Mouse (Mus musculus): ENCODE results near the gene Ctdsp2. TPM values are rescaled to one million over a fixed set of nuclear protein-coding genes. Genes with fewer than 3 reads are reported as not detected.

The Ctdsp2 gene
- total RNA-seq, 2 experiments from 2014 or later = 244 to 246 TPM

DNA sequence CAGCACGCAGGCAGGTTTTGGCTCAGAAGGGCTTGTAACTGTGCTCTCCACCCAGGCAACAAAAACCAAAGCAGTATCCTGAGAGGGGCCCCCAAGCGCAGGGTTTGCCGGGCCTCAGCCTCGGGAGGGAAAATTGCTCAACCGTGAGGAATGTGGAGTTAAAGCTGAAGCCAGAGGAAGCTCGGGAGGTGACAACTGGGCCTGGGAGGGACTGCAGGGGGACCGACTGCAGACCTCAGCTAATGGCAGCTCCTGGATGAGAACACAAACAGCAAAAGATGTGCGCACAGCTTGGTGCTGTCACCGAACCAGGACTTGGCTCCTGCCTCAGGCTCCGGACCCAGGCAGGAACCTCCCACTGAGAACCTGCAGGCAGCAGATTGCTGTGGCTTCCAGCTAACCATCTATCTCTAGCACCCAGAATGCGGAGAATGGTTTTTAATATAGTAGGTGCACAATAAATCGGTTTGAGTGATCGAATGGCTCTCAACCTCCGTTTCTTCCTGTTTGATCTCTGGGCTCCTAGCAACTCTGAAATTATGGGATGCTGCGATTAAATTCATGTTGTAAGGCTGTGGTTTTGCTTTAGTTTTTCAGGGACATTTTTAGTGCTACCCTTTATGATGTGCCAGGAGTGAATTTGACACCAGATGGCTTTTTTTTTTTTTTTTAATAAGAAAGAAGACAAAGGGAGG, 16.1 kb upstream of the Ctdsp2 start:
- DNase-seq (ENCODE audit: low spot score in 2 of 2) = peak in 1 of 2 experiments; percentile 42

DNA sequence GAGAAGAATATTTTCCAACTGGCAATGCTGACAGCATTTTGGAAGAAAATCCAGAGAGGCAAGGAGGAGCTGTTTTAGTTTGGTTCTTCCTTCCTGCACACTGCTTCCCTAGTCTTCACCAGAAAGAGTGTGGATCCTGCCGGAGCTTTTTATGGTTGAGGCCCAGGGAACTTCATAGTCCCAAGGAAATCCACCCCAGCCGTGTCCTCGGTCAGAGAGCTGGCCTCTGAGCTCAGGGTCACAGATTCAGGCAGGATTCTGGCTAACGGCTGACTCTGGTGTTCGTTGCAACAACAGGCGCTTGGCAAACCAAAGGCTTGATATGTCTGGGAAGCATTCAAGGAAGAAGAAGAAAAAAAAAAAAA, 15.6 kb upstream of the Ctdsp2 start:
- DNase-seq (ENCODE audit: low spot score in 2 of 2) = no peak

DNA sequence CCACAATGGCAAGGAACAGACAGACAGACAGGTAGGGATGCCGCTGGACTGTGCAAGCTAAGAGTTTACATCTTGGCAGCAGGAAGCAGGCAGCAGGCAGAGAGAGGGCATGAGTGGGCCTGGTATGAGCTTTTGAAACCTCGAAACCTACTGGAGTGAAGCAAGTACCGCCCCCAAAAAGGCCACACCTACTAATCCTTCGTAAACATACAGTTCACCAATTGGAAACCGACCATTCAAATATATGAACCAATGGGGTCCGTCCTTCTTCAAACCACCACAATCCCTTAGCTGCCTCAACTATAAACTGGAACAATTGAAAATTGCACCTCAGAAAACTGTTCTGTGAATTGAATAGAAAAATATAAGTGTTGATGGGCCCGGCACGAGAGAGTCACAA, 14.7 kb upstream of the Ctdsp2 start:
- no peak for DNase-seq (ENCODE audit: low spot score in 2 of 2)

DNA sequence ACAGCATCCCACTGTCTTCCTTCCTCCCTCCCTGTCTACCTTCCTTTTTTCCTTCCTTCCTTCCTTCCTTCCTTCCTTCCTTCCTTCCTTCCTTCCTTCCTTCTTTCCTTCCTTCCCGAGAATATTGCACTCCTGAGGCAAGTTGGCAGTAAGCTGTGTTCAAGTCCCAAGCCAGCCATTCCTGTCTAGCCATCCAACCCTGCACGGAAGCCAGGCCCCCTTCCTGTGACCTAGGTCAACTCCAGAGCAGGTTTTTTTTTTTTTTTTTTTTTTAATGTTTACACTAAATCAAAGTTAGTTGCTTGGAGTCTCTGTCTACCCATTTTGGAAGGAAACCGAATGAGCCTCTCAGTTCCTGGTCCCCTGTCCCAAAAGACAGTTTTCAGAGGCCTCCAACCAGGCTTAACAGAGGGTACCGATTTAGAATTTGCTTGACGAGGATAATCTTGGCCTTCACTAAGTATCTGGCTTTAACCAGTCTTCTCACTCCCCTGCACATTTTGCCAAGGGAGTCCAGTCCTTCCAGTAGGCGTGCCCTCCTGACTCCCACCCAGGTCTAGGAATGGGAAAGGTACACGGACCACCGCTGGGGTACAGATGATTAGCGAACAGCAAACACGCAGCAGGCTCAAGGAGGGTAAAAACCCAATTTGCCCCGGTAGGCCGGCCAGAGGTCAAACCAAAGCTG, 7.0 kb upstream of the Ctdsp2 start:
- no peak for DNase-seq (ENCODE audit: low spot score in 2 of 2)

DNA sequence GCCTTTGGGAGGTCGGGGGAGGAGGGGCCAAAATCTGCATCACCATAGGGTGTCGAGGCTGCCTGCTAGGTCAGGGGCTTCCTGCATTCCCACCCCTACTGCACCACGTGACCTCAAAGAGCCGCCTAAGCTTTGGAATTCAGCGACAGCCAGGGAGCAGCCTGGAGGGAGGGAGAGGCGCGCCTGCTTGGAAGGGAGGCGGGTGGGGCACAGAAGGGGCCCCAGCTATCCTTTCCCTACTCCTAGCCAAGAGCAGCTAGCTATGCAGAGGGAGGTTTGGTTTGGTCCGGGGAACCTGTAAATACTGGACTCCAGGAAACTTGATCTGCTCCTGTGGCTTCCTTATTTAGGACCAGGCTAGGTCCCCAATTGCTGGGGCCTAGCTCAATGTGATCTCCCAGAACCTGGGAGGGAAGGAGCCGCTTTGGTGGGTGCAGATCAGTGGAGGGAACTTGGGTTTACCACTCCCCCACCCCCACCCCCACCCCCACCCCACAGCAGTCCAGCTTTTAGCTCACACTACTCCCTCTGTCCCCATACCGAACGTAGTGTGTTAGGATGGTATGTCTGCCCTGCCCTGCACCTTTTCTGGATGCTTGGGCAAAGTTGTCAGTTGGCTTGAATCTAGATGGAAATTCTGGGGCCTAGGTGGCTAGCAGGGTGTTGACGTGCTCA, 6.3 kb upstream of the Ctdsp2 start:
- DNase-seq (ENCODE audit: low spot score in 2 of 2) = no peak

DNA sequence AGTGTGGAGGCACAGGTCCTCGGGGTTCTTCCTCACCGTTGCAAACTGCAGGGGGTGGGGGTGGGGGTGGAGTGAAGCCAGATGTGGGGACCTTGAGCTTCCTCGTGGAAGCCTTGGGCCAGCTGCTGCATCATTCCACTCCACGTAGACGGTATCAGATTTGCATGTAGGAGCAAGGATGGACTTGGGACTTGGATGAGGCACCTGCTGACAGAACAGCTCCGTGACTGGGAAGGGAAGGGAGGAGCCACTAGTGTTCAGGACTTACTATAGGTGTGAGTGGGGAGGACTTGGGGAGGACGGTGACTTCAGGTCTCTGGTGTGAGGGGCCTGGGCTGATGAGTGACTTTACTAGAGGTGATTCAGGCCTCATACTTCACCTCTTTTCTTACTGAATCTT, 5.5 kb upstream of the Ctdsp2 start:
- DNase-seq (ENCODE audit: low spot score in 2 of 2) = no peak

DNA sequence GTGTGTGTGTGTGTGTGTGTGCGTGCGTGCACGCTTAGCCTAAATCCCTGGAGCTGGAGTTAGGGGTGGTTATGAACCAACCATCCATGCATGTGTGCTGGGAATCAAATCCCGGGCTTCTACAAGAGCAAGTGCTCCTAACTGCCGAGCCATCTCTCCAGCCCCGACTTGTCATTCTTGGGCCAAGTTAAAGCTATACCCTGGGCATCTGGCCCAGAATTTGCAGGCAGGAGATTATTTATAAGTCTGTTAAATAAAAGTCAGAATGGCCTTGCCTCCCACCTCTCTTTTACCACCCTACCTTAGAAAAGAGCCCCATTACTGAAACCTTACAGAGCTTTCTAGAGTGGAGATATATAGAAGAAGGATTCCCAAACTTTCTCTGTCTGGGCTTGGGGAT, 2.8 kb upstream of the Ctdsp2 start:
- no peak for DNase-seq (ENCODE audit: low spot score in 2 of 2)

DNA sequence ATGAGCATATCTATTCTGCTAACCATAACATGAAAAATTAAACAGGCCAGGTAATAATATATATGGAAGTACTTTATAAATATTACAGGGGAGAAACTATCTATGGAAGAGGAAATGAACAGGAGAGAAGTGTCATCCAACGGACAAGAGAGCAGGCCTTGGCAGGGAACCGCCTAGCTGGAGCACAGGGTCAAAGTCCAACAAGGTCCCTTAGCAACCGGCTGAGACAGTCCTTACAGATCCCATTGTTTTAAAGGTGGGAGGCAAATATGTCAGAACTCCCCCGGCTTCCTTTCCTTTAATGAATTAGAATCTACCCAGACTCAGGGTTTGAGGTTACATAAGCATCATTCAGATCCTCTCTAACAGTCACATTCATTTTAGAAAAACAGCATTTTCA, 1.4 kb upstream of the Ctdsp2 start:
- DNase-seq (ENCODE audit: low spot score in 2 of 2) = no peak

DNA sequence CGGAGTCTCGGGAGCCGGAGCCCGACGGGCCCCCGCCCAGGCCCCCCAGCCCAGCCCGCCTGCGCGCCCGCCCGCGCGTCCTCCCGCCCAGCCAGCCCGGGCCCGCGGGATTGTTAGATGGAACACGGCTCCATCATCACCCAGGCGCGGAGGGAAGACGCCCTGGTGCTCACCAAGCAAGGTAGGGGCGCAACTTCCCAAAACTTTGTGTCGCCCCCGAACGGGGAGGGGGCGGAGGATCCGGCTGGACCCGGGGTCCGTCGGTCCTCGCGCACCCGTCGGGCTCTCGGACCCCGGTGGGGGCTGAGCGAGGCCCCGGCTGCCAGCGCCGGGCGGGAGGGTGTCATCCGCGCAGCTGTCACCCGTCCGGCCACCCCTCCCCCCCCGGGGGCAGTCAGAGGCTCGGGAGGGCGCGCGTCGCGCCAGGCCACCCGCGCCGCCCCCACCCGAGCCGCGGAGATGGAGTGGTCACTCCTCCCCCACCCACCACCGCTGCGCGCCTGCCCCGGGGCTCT, 661 bp downstream of the Ctdsp2 start:
- peak; percentile 29 to 50 for DNase-seq (ENCODE audit: low spot score in 2 of 2)

DNA sequence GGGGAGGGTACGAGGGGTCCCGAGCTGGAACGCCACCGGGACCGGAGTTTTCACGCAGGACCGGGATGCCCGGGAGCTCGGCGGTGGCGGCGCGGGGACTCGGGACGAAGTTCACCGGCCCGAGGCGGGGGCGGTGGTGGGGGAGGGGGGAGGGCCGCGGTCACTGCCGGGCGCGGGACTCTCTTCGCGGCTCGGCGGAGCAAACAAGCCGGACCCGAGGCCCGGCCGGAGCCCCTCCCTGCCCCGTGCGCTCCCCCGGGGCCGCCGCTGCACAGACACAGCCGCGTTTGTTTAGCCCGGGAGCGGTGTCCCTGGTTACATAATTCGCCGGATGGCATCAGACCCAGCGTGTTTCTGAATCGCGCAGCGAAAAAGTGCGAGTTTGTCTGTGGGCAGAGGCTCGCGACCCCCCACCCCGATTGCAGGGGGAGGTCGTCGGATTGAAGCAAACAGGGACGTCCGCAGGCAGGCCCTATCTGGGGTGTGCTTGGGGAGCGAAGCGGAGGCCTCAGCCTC, 1.2 kb downstream of the Ctdsp2 start:
- DNase-seq (ENCODE audit: low spot score in 2 of 2) = no peak

DNA sequence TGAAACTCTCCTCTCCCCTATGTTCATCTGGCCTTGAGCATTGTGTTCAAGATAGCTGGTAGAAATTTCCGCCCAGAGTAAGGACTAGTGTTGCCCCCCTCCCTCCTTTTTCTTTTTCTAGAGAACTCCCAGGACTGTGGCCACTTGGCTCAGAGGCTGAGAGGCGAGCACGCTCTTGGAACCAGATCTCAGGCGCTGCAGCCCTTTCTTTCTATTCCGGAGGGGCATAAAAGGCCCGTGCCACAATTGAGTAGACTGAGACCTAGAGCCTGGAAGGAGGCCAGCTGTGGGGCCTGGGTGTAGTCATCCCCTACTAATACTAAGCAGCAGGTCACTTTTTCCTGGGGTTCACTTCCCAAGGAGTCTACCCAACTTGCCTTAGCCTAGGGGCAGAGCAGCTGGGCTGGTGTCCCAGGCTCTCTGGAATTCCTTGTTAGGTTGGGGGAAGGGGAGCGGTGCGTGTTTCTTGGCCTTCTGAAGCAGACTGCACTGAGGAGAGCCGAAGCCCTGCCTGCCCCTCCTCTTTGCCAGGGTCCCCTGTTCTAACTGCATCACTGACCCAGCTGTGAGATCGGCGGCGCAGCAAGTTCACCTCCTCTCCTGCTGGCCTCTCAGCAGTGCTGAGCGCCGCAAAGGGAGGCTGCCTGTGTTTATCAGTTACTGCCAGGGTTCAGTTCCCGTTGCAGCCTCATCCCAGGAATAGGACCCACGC, 1.9 kb downstream of the Ctdsp2 start:
- DNase-seq (ENCODE audit: low spot score in 2 of 2) = no peak

DNA sequence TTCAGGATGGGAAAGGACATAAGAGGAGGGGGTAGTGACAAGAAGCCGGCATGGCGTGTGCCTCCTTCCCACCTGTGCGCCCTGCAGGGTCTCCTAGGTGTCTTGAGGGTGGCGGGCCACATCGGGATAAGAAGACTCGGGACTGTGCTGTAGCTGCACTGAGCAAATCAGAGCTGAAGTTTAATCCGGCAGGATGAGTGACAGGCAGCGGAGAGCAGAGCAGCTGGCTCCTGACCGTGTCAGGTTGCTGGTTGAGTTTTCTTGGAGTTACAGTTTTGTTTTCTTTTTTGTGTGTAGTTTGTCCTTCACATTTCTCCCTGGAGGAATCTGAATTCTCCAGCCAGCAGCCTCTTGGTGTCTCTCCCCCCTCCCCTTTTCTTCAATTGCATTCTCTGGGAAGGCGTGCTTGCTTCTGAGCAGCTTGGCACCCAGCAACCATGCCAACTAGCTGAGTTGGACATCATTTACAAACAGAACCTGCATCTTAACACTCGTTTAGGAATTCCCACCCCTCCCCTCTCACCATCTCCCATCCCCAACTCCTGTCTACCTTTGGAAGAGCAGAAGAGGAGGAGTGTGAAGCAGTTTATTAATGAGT, 2.5 kb downstream of the Ctdsp2 start:
- no peak for DNase-seq (ENCODE audit: low spot score in 2 of 2)

DNA sequence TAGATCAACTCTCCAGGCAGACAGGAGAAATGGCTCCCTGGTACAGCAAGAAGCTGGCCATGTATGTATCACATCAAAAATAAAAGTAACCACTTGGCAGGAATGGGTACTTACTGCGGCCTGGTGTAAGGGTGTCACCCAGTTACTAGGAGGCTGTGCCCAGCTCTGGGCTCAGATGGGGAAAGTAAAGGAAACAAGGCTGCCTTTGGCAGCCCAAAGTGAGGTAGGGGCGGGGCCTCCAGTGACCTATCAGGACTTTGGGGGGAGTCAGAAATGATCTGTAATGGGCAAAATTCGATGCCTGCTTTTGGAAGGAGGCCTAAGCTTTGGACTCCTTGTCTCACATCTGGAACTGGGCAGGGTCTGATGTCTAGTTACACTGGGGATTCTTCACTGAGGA, 3.2 kb downstream of the Ctdsp2 start:
- DNase-seq (ENCODE audit: low spot score in 2 of 2) = no peak

DNA sequence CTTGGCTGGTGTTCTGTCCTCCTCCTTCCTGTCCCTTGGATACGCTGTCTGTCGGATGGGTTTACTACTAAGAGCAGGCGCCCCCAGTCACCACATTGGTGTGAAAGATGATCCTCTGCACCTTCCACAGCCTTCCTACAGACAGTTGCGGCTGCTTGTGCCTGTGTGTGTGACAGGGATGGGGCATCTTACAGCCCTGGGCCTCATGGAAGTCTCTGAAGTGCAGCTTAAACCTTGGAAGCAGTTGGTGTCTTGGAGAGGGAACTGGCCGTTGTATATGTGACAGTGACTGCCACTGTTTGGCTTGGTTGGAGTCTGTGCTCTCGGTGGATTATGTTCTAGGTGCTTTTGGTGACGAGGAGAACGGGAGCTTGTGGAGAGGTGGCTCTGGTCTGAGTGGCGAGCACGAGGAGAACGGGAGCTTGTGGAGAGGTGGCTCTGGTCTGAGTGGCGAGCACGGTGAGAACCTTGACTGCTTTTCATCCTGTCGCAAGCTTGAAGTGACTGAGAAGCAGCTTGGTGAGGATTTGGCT, 4.7 kb downstream of the Ctdsp2 start:
- DNase-seq (ENCODE audit: low spot score in 2 of 2) = no peak

DNA sequence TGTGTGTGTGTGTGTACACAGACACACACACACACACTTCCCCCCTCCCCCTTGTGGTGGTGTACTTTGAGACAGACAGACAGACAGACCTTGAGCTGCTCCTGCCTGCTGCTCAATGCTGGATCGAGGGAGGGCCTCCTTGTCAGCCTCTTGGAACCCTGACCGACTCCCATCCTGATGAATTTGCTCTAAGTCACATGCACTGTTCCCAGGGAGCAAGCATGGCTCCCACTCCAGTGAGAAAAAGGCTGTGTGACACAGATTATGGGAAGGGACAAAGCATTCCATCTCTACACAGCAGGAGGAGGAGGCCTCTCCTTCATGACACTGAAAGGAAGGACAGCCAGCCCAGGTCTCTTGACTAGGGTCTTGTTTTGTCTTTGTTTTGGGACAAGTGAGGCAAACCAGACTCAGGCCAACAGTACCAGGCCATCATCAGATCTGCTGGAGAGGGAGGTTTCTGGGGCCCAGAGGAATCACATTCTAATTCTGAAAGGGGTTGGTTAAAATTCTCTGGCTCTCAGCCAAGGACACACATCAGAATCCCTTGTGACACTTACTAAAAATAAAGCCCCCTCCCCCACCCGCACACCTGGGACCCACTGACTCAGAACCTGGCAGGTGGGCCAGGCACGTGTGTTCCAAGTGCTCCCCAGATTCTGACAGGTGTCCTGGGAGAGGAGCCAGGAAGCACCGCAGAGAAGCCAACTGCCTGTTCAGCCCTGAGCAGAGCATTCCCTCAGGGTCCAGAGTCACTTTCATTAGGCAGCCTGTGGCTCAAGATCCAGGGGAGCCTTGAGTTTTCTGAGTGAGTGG, 5.9 kb downstream of the Ctdsp2 start:
- DNase-seq (ENCODE audit: low spot score in 2 of 2) = no peak

DNA sequence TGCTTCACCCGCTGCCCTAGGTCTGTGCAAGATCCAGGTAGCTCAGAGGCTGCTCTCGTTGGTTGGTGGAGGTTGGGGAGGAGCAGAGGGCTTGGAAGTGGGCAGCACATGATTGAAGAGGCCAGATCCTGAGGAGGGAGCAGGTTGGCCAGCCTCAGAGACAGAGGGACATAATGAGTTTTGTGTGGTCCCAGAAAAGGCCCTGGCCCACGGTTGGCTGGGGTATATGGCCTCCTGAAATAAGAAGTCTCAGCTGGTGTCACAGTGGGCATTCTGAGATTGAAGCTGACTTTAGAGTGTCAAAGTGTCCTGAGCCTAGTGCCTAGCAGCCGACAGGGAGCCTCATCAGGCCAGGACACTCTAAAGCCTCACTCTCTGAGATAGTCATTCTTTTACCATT, 6.6 kb downstream of the Ctdsp2 start:
- no peak for DNase-seq (ENCODE audit: low spot score in 2 of 2)

DNA sequence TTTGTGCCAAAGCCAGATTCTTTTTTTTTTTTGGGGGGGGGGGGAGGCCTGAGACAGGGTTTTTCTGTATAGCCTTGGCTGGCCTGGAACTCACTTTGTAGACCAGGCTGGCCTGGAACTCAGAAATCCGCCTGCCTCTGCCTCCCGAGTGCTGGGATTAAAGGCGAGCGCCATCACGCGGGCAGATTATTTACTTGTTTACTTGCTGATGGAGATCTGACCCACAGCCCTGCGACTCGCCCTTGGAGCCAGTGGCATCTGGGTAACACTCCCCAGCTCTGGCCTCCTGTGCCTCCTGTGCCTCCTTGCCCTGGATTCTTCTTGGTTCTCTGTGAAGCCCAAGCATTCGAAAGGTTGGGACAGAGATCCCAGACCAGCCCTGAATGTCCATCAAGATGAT, 7.1 kb downstream of the Ctdsp2 start:
- DNase-seq (ENCODE audit: low spot score in 2 of 2) = no peak

DNA sequence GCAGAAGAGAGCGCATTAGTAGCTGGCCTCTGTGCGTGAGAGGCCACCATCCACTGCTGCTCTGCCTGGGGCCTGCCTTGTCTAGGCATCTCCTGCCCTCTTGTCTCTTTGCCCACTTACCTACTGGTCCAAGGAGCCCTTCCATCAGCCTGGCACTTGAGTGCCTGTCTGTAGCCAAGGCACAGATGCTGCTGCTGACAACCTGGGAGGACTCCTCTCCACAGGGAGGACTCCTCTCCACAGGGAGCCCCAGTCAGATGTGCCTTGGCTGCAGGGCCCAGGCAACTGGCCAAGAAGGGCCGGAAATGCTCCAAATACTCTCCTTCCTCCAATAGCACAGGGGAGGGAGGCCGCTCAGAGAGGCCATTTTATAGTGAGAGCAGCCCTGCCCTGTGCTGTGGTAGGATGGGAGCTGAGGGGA, 8.0 kb downstream of the Ctdsp2 start:
- peak; percentile 53 to 66 for DNase-seq (ENCODE audit: low spot score in 2 of 2)

DNA sequence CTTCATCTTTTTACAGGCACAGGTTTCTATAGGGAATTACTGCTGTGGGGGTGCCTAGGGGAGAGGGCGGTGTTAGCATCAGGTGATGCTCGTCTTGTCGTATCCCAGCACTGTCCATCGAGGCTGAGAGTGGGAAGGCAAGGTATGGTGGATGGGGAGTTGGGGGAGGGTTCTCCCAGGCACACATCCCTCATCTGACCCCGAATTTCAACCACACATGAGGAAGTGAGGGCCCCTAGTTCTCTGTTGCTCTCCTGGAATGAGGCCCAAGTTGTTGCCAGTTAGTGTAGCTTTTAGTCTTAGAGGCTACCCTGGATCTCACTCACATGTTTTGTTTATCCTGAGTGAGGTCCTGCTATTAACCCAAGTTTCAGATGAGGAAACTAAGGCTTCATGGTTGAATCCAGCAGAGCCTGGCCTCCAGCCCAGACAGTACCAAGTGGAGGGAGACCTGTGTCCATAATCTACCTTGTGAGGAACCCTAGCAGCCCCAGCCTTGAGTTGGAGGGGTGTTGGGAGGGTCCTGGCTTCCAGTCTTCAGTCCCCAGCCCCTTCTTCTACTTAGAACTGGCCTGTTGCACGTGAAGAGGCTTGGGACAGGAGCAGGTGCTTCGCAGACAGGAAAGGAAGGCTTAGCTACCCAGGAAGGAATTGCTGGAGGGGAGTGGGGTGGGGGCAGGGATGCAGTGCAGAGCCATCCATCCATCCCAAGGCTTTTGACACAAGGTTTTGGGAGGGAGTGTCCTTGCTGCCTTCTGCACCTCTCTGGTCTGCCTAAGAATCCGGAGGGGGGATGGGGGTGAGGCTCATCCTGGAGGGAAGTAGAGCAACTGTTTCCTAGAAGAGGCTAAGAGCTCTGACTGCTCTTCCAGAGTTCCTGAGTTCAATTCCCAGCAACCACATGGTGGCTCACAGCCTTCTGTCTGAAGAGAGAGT, 8.9 kb downstream of the Ctdsp2 start:
- DNase-seq (ENCODE audit: low spot score in 2 of 2) = no peak
